ENCODE assay signal across 22 mouse cellular contexts in the genomic region with DNA sequence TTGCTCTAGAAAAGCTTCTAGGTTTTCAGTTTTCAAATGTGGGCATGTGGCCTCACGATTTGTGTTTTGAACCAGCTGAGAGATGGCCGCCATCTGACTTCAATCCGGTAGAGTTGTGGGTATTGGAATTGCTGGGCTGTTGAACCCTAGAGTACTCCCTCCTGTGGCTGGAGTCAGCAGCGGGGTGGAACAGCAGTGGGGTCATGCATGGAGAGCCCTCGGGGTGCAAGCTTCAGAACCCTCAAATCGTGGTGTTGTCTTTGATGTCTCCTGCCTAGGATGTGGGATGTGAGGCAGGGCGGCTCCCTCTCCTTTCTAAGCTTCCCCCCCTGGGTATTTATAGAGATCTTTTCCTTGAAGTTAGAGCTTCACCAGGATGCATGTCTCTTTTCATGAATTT. TPM values are rescaled to one million over a fixed set of nuclear protein-coding genes. Genes with fewer than 3 reads are reported as not detected.
"Had no signal": no experiment of that assay in that cellular context is flagged by ENCODE, and none has a peak within 500 bp of the region (broad histone marks: within the 10 kb centered on the region; RNA-seq: fewer than 3 reads in every experiment).

No protein-coding gene starts in this region.

- DNase-seq: lung, adult 18-20 months; lung, embryonic 14.5 days; lung, postnatal 10 days; lung, postnatal 4 days; retina, postnatal 1 day; right cerebral cortex, adult 18-20 months; right cerebral cortex, postnatal 25 days; right cerebral cortex, postnatal 4 days; spleen, adult 18-20 months; thymus, adult 18-20 months; thymus, postnatal 14 days; thymus, postnatal 36 days had no signal

- ATAC-seq: midbrain, embryonic 13.5 days; midbrain, embryonic 16.5 days had no signal

- H3K36me3 ChIP-seq: liver, embryonic 15.5 days; midbrain, embryonic 10.5 days; midbrain, embryonic 13.5 days; neural tube, embryonic 13.5 days; neural tube, embryonic 15.5 days had no signal

- H3K27me3 ChIP-seq: liver, embryonic 15.5 days; midbrain, embryonic 13.5 days; neural tube, embryonic 13.5 days; neural tube, embryonic 15.5 days had no signal

- H3K9ac ChIP-seq: liver, embryonic 15.5 days; lung, embryonic 14.5 days; midbrain, embryonic 13.5 days; neural tube, embryonic 13.5 days; neural tube, embryonic 15.5 days had no signal

- H3K4me3 ChIP-seq: liver, embryonic 15.5 days; midbrain, embryonic 10.5 days; midbrain, embryonic 13.5 days; myocyte; neural tube, embryonic 13.5 days; neural tube, embryonic 15.5 days had no signal

- H3K27ac ChIP-seq: liver, embryonic 15.5 days; midbrain, embryonic 10.5 days; midbrain, embryonic 13.5 days; neural tube, embryonic 13.5 days; neural tube, embryonic 15.5 days had no signal

- H3K4me2 ChIP-seq: liver, embryonic 15.5 days; lung, embryonic 14.5 days; midbrain, embryonic 13.5 days; neural tube, embryonic 13.5 days; neural tube, embryonic 15.5 days had no signal

- H3K4me1 ChIP-seq: liver, embryonic 15.5 days; midbrain, embryonic 10.5 days; midbrain, embryonic 13.5 days; neural tube, embryonic 13.5 days; neural tube, embryonic 15.5 days had no signal

- H3K9me3 ChIP-seq: liver, embryonic 15.5 days; midbrain, embryonic 10.5 days; midbrain, embryonic 13.5 days; neural tube, embryonic 13.5 days; neural tube, embryonic 15.5 days had no signal

RNA-seq across cellular contexts. Expression of a gene that starts 52.7 kb away (rescaled TPM):
- total RNA-seq: megakaryocyte, adult 5-6 weeks; megakaryocyte-erythroid progenitor cell, adult 5-6 weeks had no signal
- polyA plus RNA-seq: liver, embryonic 15.5 days; myocyte; thymus, postnatal 0 days had no signal
